Mouse (Mus musculus): Measurements from ENCODE around the gene Vhl.

DNA sequence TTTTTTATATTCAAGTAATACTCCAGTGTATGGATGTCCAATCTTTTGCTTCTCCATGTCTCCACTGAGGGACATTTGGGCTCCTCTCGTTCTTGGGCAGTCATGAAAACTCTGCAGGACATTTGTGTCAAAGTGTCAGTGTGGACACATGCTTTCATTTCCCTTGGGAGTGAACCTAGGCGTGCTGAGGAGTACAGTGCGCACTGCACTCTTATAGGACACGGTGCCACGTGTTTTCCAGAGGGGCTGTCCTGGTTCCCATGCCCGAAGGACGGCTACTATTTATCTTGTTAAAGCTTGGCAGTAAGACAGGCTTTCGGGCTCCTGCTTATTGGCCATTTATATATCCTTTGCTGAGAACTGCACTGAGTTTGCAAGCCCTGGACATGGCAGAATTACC, 18.8 kb downstream of the Vhl start:
- TF ChIP-seq CTCF (IDR thresholded peaks at IDR 0.05; ENCODE audit: low read depth) (no peak), EP300 (optimal IDR thresholded peaks at IDR 0.05) (no peak)

Measured in stomach, postnatal 0 days (tissue).